Mouse (Mus musculus) testis, adult 2 months (tissue): ENCODE data around the gene Atf4. TPM values are rescaled to one million over a fixed set of nuclear protein-coding genes. Genes with fewer than 3 reads are reported as not detected.
A peak's percentile ranks its signal among the peaks of the same experiment; 100 is the strongest.

Source experiments
- H3K27ac ChIP-seq: fragments of 200-500 bp; 2 replicates; pipeline ENCODE4 v1.5.1; 2012; ENCODE audit warnings: low read depth, low read length; ENCODE audit not compliant: control insufficient read depth, insufficient read depth
- H3K27me3 ChIP-seq: fragments of 200-500 bp; 2 replicates; pipeline ENCODE4 v1.6.1; 2012; ENCODE audit warnings: mild to moderate bottlenecking, low read length, moderate library complexity; ENCODE audit not compliant: control insufficient read depth, insufficient read depth
- H3K36me3 ChIP-seq: fragments of 200-500 bp; 2 replicates; pipeline ENCODE4 v1.6.1; 2012; ENCODE audit warnings: mild to moderate bottlenecking, low read length; ENCODE audit not compliant: control insufficient read depth, insufficient read depth
- H3K4me1 ChIP-seq: fragments of 200-500 bp; 2 replicates; pipeline ENCODE4 v1.6.1; 2012; ENCODE audit warnings: low read length; ENCODE audit not compliant: control insufficient read depth, insufficient read depth
- H3K4me3 ChIP-seq: fragments of 200-500 bp; 2 replicates; pipeline ENCODE4 v1.5.1; 2012; ENCODE audit warnings: low read depth, mild to moderate bottlenecking, low read length, moderate library complexity, mixed read lengths; ENCODE audit not compliant: control insufficient read depth
- CTCF ChIP-seq: fragments of 200-500 bp; IDR thresholded peaks from 2 replicates; pipeline ENCODE4 v1.5.1; 2012; ENCODE audit warnings: low read depth, mild to moderate bottlenecking, inconsistent platforms, low read length, moderate library complexity; ENCODE audit not compliant: control insufficient read depth, insufficient read depth, insufficient replicate concordance
- POLR2A ChIP-seq: fragments of 200-500 bp; IDR thresholded peaks from 2 replicates; pipeline ENCODE4 v1.6.1; 2012; ENCODE audit warnings: low read depth, mild to moderate bottlenecking, inconsistent platforms, low read length, moderate library complexity; ENCODE audit not compliant: control insufficient read depth
- polyA plus RNA-seq: library from polyadenylated mRNA; depleted of rRNA; stranded (reverse); fragments of >200 nt; gene quantifications from 2 replicates; pipeline ENCODE4 v1.2.3, GENCODE M21; 2012

Atf4 gene
- polyA plus RNA-seq, 1 experiment = 46.7 TPM

GRCm38 (mm10) chr15:80253530-80253929, 1.5 kb upstream of the Atf4 start:
- no peaks in the 10 kb centered on the region for H3K27me3 ChIP-seq
- no peak overlapping the region for H3K4me3 ChIP-seq
- no peak overlapping the region for H3K27ac ChIP-seq
- H3K4me1 ChIP-seq = peaks cover 8% of the 10 kb centered on the region
- H3K36me3 ChIP-seq = peaks cover 5% of the 10 kb centered on the region
- no peak for TF ChIP-seq CTCF
- TF ChIP-seq POLR2A = no peak

DNA sequence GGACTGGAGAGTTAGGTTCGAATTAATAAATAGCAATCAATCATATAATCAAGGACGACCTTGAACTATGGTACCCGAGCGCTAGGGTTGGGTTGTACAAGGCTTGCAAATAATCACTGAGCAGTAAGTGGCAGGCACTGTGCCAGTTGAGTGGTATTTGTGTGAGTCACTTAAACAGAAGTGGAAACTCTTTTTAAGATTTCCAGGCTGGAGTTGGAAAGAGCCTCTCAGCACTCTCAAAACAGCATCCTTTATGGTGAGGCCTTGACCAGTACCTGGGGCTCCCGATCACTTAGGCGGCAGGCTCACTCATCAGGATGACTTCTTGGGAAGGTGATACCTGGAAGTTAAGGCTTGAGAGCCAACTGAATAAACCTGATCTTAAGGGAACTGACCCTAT, 777 bp upstream of the Atf4 start:
- peaks cover 8% of the 10 kb centered on the region for H3K4me1 ChIP-seq
- no peaks in the 10 kb centered on the region for H3K27me3 ChIP-seq
- H3K4me3 ChIP-seq = peak overlapping the region; percentile 87
- H3K36me3 ChIP-seq = peaks cover 5% of the 10 kb centered on the region
- TF ChIP-seq POLR2A (no peak), CTCF (no peak)
- H3K27ac ChIP-seq = peak overlapping the region; percentile 97

DNA sequence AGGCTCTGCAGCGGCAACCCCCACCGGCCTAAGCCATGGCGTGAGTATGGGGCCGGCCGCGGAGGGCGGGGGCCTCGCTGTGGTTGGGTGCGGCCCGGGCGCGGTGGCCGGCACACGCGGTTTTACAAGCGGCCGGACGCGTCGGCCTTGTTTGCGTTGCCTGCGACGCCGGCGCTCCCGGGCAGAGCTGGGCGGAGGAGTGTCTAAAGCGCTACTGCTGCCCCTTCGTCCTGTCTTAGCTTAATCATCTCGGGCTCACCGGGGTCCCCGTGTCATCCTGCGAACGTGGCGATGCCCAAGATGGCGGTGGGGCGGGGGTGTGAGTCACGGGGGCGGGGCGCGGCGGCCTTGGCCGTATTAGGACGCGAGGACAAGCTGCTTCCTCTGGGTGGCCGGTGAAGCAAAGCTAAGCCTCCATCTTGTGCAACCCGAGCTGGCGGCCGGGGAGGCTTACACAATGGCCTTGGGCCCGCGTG, 700 bp downstream of the Atf4 start:
- no peaks in the 10 kb centered on the region for H3K27me3 ChIP-seq
- H3K4me3 ChIP-seq = peak overlapping the region; percentile 87
- H3K27ac ChIP-seq = peak overlapping the region; percentile 97
- TF ChIP-seq POLR2A (no peak), CTCF (no peak)
- peaks cover 8% of the 10 kb centered on the region for H3K4me1 ChIP-seq
- no peaks in the 10 kb centered on the region; the same call in none of the 2 replicates for H3K36me3 ChIP-seq

- peak overlapping the region; percentile 82 for H3K27ac ChIP-seq
- H3K27me3 ChIP-seq = no peaks in the 10 kb centered on the region
- H3K36me3 ChIP-seq = no peaks in the 10 kb centered on the region; the same call in none of the 2 replicates
- peak overlapping the region; percentile 87 for H3K4me3 ChIP-seq
- no peak for TF ChIP-seq CTCF
- no peak for TF ChIP-seq POLR2A
- H3K4me1 ChIP-seq = peaks cover 8% of the 10 kb centered on the region
Measured at GRCm38 (mm10) chr15:80256242-80256641, 1.3 kb downstream of the Atf4 start.

DNA sequence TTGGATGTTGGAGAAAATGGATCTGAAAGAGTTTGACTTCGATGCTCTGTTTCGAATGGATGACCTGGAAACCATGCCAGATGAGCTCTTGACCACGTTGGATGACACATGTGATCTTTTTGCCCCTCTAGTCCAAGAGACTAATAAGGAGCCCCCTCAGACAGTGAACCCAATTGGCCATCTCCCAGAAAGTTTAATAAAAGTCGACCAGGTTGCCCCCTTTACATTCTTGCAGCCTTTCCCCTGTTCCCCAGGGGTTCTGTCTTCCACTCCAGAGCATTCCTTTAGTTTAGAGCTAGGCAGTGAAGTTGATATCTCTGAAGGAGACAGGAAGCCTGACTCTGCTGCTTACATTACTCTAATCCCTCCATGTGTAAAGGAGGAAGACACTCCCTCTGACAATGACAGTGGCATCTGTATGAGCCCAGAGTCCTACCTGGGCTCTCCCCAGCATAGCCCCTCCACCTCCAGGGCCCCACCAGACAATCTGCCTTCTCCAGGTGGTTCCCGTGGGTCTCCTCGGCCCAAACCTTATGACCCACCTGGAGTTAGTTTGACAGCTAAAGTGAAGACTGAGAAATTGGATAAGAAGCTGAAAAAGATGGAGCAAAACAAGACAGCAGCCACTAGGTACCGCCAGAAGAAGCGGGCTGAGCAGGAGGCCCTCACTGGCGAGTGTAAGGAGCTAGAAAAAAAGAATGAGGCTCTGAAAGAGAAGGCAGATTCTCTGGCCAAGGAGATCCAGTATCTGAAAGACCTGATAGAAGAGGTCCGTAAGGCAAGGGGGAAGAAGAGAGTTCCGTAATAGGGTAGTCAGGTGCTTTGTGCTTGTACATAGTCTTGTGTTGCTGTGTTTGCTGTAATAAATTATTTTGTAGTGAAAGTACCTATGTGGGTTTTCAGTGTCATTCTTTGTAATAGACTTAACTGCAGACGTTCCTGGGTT, 1.9 kb downstream of the Atf4 start:
- Histone ChIP-seq H3K36me3 (no peaks in the 10 kb centered on the region; the same call in none of the 2 replicates), H3K27ac (no peak overlapping the region), H3K4me1 (peaks cover 8% of the 10 kb centered on the region), H3K4me3 (peak overlapping the region; percentile 87), H3K27me3 (no peaks in the 10 kb centered on the region)
- TF ChIP-seq POLR2A (no peak), CTCF (no peak)

DNA sequence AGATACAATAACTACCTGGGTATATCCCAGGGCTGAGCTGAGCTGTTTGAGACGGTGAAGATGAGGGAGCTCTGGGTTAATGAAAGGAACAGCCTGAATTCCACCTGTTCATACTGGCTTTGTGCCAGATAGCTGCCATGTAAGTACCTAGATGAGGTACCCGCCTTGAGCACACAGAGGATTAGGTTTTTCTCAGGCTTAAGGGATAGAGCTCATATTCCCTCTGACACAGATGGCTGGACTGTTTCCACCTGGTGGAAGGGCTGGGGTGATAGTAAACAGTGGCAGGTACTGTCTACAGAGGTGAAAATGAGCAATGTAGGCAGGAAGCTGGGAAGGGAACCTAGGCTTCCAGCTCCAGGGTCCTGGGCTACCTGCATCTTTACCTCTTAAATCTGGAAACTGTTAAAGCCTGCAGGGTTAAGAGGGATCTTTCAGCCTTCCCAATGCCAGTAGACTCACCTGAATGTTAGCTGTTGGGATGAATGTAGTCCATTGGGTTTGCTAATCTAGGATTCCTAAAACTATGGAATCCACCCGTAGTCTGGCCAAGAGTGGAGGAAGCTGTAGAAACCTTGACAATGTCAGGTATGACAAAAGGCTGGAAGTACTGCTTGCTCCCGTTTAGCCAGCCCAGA, 2.7 kb downstream of the Atf4 start:
- H3K4me3 ChIP-seq = no peak overlapping the region
- H3K27ac ChIP-seq = no peak overlapping the region
- H3K36me3 ChIP-seq = no peaks in the 10 kb centered on the region; the same call in none of the 2 replicates
- TF ChIP-seq POLR2A = no peak
- TF ChIP-seq CTCF = no peak
- H3K27me3 ChIP-seq = no peaks in the 10 kb centered on the region
- peaks cover 8% of the 10 kb centered on the region for H3K4me1 ChIP-seq

DNA sequence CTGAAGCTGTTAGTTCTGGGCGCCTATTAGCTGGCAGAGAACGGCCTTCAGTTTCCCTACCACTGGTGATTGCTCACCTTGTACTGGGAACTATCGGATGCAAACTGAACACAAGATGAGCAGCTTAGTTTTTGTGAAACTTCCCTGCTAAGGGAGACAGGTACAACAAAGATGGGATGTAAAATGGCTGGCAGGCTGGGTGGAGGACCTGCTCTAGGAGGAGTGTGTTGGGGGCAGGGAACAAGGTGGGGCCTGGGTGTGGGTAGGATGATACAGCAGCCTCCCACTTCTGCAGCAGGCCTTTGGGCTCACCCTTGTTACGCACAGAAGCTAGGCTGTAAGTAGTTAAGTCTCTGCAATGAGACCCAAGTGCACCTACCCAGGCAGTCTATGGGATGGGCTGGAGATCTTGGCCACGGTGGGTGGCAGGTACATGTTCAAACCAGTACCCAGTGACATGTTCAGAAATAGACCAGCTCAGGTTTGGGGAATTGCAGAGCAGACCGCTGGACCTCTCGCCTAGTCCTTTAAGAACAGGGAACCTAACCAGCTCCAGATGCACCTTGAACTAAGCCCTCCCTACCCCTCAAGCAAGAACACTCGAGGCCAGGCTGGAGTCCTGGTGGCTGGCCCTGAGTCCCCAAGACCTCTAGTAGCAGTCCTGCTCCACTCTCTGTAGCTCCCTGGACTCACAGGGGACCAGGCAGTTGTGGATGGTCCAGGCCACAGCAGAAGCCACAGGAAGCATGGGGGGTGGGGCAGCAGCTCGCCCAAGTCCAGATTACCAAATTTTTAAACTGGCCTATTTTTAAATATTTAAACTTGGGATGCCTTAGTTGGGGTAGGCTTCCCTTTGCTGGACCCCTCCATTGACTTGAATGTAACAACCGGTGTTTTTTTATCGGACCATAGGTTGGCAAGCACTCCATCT, 3.5 kb downstream of the Atf4 start:
- no peak overlapping the region for H3K27ac ChIP-seq
- TF ChIP-seq POLR2A (no peak), CTCF (no peak)
- no peaks in the 10 kb centered on the region for H3K27me3 ChIP-seq
- H3K36me3 ChIP-seq = no peaks in the 10 kb centered on the region; the same call in none of the 2 replicates
- peaks cover 9% of the 10 kb centered on the region for H3K4me1 ChIP-seq
- H3K4me3 ChIP-seq = no peak overlapping the region
